Comparison of ENCODE assay signal across 12 mouse cellular contexts in the genomic region with DNA sequence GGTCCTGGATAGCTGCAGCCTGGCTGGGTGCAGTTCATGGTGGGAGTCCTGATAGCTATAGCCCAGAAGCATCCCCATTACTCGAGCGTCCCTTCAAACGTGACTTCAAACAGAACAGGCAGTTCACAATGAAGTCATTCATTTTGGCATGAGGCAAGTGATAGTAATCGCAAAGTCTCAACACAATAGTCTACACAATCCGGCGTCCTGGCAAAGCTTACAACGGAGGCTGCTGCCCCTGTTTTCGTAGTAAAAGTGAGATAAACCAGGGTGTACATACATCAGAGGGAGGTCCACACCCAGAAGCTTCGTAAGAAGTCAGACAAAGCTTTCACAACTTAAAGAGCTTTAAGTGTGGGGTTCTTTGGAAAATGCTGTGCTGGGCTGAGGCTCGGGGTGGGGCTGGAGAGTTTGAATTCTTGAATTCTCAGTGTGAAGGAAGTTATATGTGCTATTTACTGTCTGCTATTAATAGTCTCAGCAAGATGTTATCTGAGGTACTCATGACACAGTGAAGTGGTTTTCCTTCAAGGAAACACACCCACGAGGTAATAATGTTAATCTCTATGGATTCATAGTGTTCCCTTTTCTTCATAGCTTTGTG.
A peak's percentile ranks its signal among the peaks of the same experiment; 100 is the strongest.
DNase-seq lines count a peak whose midpoint lies in the region; ATAC-seq and TF ChIP-seq lines count a peak whose summit lies in the region.
"Had no signal": no experiment of that assay in that cellular context is flagged by ENCODE, and none has a peak within 500 bp of the region (broad histone marks: within the 10 kb centered on the region; RNA-seq: fewer than 3 reads in every experiment).

No protein-coding gene starts in this region.

- H3K4me2 ChIP-seq in midbrain, embryonic 16.5 days (ENCODE audit: low read length): no peak overlapping the region
- peak overlapping the region; percentile 36 for H3K4me2 ChIP-seq in lung, embryonic 16.5 days (ENCODE audit: low read depth, low read length)
- no peak overlapping the region; the same call in none of the 2 replicates for H3K4me2 ChIP-seq in stomach, postnatal 0 days (replicated peaks; ENCODE audit: low read depth)
- H3K4me2 ChIP-seq: liver, embryonic 15.5 days had no signal

- no peak for TF ChIP-seq EP300 in heart, adult 2 months (IDR thresholded peaks at IDR 0.05; ENCODE audit: insufficient read depth, low read depth, low read length)
- TF ChIP-seq EP300 in stomach, postnatal 0 days (optimal IDR thresholded peaks at IDR 0.05): no peak

- no peak for TF ChIP-seq CTCF in heart, adult 2 months (IDR thresholded peaks at IDR 0.05)
- no peak for TF ChIP-seq CTCF in stomach, postnatal 0 days (IDR thresholded peaks at IDR 0.05; ENCODE audit: low read depth)

- TF ChIP-seq POLR2A in heart, adult 2 months (IDR thresholded peaks at IDR 0.05; ENCODE audit: insufficient read depth, low read depth, low read length): no peak

- no peaks in the 10 kb centered on the region for H3K36me3 ChIP-seq in heart, adult 2 months (ENCODE audit: control insufficient read depth, insufficient read depth, low read length)
- no peaks in the 10 kb centered on the region for H3K36me3 ChIP-seq in midbrain, embryonic 16.5 days (ENCODE audit: control insufficient read depth, insufficient read depth, low read length)
- no peaks in the 10 kb centered on the region for H3K36me3 ChIP-seq in midbrain, embryonic 10.5 days
- no peaks in the 10 kb centered on the region for H3K36me3 ChIP-seq in lung, embryonic 16.5 days (ENCODE audit: control insufficient read depth, insufficient read depth, low read length)
- H3K36me3 ChIP-seq in stomach, postnatal 0 days (ENCODE audit: control insufficient read depth, insufficient read depth, low read length): no peaks in the 10 kb centered on the region
- H3K36me3 ChIP-seq: liver, embryonic 15.5 days had no signal

- WGBS in heart, adult 2 months: 21% methylated on average over 11 of the region's 11 CpGs
- 61% methylated on average over 11 of the region's 11 CpGs for WGBS in midbrain, embryonic 16.5 days
- WGBS in midbrain, embryonic 10.5 days: 80% methylated on average over 11 of the region's 11 CpGs
- WGBS in lung, embryonic 16.5 days: 26% methylated on average over 11 of the region's 11 CpGs
- WGBS in stomach, postnatal 0 days: 31% methylated on average over 11 of the region's 11 CpGs

- intact Hi-C loops in heart, adult 2 months (cut with DNase I): no loop called here
- intact Hi-C loops in heart, postnatal 10 days (cut with DNase I): no loop called here
- intact Hi-C loops in left cerebral cortex, postnatal 36 days (cut with DNase I): no loop called here

- H3K4me3 ChIP-seq in heart, adult 2 months: no peak overlapping the region
- H3K4me3 ChIP-seq in midbrain, embryonic 16.5 days (ENCODE audit: low read depth, low read length): no peak overlapping the region
- no peak overlapping the region for H3K4me3 ChIP-seq in midbrain, embryonic 10.5 days
- H3K4me3 ChIP-seq in lung, embryonic 16.5 days (ENCODE audit: low read length): 0 out of 2 replicates have a peak overlapping the region, but pooled peaks have one; percentile 2
- H3K4me3 ChIP-seq in stomach, postnatal 0 days (ENCODE audit: low read depth, low read length): no peak overlapping the region
- H3K4me3 ChIP-seq: liver, embryonic 15.5 days had no signal

- no peaks in the 10 kb centered on the region for H3K79me2 ChIP-seq in heart, adult 2 months (replicated peaks; ENCODE audit: control insufficient read depth, insufficient read depth, low read length)

- no peaks in the 10 kb centered on the region for H3K27me3 ChIP-seq in heart, adult 2 months (ENCODE audit: control insufficient read depth, insufficient read depth, low read length)
- H3K27me3 ChIP-seq in midbrain, embryonic 16.5 days (ENCODE audit: control insufficient read depth, insufficient read depth, low read depth, low read length): no peaks in the 10 kb centered on the region
- no peaks in the 10 kb centered on the region; the same call in 1 of the 2 replicates for H3K27me3 ChIP-seq in midbrain, embryonic 10.5 days (ENCODE audit: low read depth, poor library complexity, severe bottlenecking)
- no peaks in the 10 kb centered on the region for H3K27me3 ChIP-seq in lung, embryonic 16.5 days (ENCODE audit: control insufficient read depth, insufficient read depth, low read depth, low read length)
- no peaks in the 10 kb centered on the region for H3K27me3 ChIP-seq in stomach, postnatal 0 days (ENCODE audit: control insufficient read depth, insufficient read depth, low read length)
- H3K27me3 ChIP-seq: liver, embryonic 15.5 days had no signal

- 0 out of 2 replicates have a peak, but pooled peaks have one; percentile 17 for ATAC-seq in midbrain, embryonic 16.5 days
- peak; percentile 64 for ATAC-seq in lung, embryonic 16.5 days (ENCODE audit: low read depth)
- ATAC-seq in stomach, postnatal 0 days (ENCODE audit: low FRiP score, low TSS enrichment): peak; percentile 51; the same call in 1 of the 2 replicates

- no peak for DNase-seq in heart, adult 2 months
- no peak for DNase-seq in heart, postnatal 10 days
- DNase-seq in midbrain, embryonic 10.5 days (ENCODE audit: low spot score): no peak
- DNase-seq in stomach, postnatal 0 days (ENCODE audit: low spot score): no peak
- DNase-seq in gastrocnemius, adult 8-10 months (ENCODE audit: low spot score in 2 of 2): no peak
- no peak for DNase-seq in left cerebral cortex, postnatal 36 days (ENCODE audit: low spot score in 2 of 2)
- DNase-seq: B cell, adult 2 months; kidney, postnatal 10 days; retina, postnatal 1 day had no signal

- H3K9me3 ChIP-seq in midbrain, embryonic 16.5 days (replicated peaks; ENCODE audit: control insufficient read depth, low read length, poor library complexity, severe bottlenecking): no peaks in the 10 kb centered on the region
- no peaks in the 10 kb centered on the region for H3K9me3 ChIP-seq in midbrain, embryonic 10.5 days (replicated peaks)
- no peaks in the 10 kb centered on the region for H3K9me3 ChIP-seq in lung, embryonic 16.5 days (ENCODE audit: control insufficient read depth, low read length)
- no peaks in the 10 kb centered on the region for H3K9me3 ChIP-seq in stomach, postnatal 0 days (ENCODE audit: control insufficient read depth, low read length)
- H3K9me3 ChIP-seq: liver, embryonic 15.5 days had no signal

- H3K27ac ChIP-seq in heart, adult 2 months: peak overlapping the region; percentile 52
- H3K27ac ChIP-seq in midbrain, embryonic 16.5 days (ENCODE audit: low read length): no peak overlapping the region
- H3K27ac ChIP-seq in midbrain, embryonic 10.5 days (replicated peaks): no peak overlapping the region
- peak overlapping the region; percentile 78 for H3K27ac ChIP-seq in lung, embryonic 16.5 days (ENCODE audit: low read length)
- H3K27ac ChIP-seq in stomach, postnatal 0 days (replicated peaks): no peak overlapping the region
- H3K27ac ChIP-seq: liver, embryonic 15.5 days had no signal

- H3K4me1 ChIP-seq in heart, adult 2 months (ENCODE audit: control insufficient read depth, insufficient read depth, low read length): peaks cover 4% of the 10 kb centered on the region
- H3K4me1 ChIP-seq in midbrain, embryonic 16.5 days (ENCODE audit: control insufficient read depth, insufficient read depth, low read length): peaks cover 16% of the 10 kb centered on the region
- peaks cover 29% of the 10 kb centered on the region for H3K4me1 ChIP-seq in midbrain, embryonic 10.5 days
- peaks cover 28% of the 10 kb centered on the region for H3K4me1 ChIP-seq in lung, embryonic 16.5 days (replicated peaks; ENCODE audit: control insufficient read depth, insufficient read depth, low read length)
- H3K4me1 ChIP-seq in stomach, postnatal 0 days (replicated peaks; ENCODE audit: control insufficient read depth, insufficient read depth): peaks cover 7% of the 10 kb centered on the region
- H3K4me1 ChIP-seq: liver, embryonic 15.5 days had no signal

- no peak overlapping the region for H3K9ac ChIP-seq in heart, adult 2 months (ENCODE audit: low read depth, low read length)
- H3K9ac ChIP-seq in midbrain, embryonic 16.5 days (ENCODE audit: low read depth, low read length): no peak overlapping the region
- no peak overlapping the region for H3K9ac ChIP-seq in lung, embryonic 16.5 days (ENCODE audit: low read length)
- no peak overlapping the region for H3K9ac ChIP-seq in stomach, postnatal 0 days (ENCODE audit: low read length)
- H3K9ac ChIP-seq: liver, embryonic 15.5 days had no signal

Comparison
In these comparisons a context has a peak if more than half of its experiments do, and no peak if none do; other contexts are left out.
1. H3K27ac ChIP-seq: peak in heart, adult 2 months (single experiment) and lung, embryonic 16.5 days (single experiment); none in midbrain, embryonic 16.5 days (single experiment), midbrain, embryonic 10.5 days (single experiment) and stomach, postnatal 0 days (single experiment).
2. Peak in every context shown above with its lines, with median percentiles within 50 percentile points of each other: ATAC-seq.